Mouse (Mus musculus) hindlimb bud, embryonic 11.5 days (tissue): Measurements from ENCODE around the gene Prdm2.

Source experiments
- DNase-seq: peaks from one replicate; pipeline ENCODE4 v3.0.0-alpha.2; 2012; ENCODE audit warnings: low read depth, low spot score; ENCODE audit errors: extremely low spot score

The Prdm2 gene

DNA sequence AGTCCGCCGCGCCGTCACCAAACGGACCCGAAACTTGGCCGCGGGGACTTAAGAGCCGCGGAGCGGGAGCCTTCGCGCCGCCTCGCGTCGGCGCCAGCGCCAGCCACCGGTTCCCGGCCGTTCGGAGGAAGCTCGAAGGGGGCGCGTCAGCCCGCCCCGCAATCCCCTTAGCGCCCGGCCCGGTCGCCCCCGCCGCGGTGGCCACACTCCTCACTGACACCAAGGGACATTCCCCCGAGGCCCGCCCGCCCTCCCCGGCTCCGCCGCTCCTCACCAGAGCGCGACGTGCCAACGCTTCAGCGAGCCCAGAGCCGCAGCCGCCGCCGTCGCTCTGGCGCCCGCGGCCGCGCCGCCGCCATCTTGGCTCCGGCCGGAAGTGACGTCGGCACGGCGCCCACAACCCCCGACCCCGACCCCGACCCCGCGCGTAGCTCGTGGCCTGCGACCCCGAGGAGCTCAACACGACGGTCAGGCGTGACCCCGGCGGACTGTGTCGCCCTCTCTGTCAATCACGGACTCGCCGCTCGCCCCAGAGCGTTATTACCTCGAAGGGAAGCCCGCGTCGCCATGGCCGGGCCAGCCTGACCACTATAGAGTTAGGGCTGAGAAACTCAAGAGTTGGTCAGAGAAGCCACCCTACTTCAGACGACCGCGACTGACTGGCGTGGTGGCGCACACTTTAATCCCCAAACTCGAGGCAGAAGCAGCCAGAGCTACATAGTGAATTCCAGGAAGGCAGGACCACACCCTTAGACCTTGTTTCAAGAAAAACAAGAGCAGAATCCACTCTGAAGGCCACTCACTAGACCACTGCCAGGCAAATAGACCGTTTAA, at the start of gene Prdm2:
Gene Prdm2, minus strand, starts transcription at position 655 of the 834 bp plus-strand sequence.
- no peak for DNase-seq

DNA sequence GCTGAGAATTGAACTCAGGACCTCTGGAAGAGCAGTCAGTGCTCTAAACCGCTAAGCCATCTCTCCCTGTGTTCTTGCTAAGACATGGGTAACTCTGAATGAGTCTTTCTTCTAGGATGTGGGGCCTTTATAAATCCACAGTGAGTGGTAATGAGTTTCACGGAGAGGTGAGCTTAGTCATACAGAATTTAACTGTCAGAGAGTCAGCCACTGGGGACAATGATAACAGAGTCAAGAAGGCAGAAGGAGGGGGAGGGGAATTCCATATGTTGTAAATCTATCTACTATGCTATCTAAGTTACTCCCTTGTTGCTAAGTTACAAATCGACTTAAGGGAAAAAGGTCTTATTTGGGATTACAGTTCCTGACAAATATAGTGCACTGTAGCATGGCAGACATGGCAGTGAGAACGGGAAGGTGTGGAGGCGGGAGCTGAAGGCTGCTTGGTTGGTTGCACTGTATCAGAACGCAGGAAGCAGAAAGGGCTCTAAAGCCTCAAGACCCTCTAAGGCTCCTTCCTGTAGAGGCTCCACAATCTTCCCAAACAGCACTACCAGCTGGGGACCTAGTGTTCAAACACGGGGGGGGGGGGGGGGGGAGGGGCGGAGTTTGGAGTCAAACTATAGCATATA, 47.0 kb upstream of the Prdm2 start:
- DNase-seq = no peak

DNA sequence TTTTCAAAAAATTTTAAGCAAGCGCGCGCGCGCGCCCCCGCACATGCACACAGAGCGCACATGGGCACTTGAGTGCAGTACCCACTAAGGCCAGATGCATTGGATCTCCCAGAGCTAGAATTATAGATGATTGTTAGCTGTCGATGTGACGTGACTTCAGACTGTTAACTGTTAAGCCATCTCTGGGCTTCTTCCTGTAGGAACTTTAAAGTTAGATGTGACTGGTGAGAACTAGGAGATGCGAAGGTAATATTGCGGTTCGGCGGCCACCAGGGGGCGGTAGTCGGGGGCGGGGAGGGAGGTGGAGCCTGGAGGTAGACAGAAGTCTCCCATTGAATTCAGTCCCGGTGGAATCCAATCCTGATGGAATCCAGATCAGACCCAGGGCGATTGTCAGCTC, 45.7 kb upstream of the Prdm2 start:
- no peak for DNase-seq

DNA sequence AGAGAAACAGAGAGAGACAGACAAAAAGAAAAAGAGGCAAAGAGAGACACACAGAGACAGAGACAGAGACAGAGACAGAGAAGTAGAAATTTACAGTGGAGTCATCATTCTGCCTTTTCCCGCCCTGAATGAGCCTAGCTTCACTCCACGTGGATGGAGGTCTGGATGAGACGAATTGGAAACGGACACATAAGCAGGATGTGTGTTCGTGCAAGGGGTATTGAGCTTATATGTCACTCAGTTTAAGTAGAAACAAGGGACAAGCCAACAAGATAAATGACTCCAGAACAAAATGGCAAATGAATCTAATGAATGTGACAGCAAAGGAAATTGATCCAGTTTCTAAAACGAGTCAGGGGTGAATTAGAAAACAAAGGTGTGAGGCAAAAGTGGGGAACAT, 45.2 kb upstream of the Prdm2 start:
- no peak for DNase-seq

DNA sequence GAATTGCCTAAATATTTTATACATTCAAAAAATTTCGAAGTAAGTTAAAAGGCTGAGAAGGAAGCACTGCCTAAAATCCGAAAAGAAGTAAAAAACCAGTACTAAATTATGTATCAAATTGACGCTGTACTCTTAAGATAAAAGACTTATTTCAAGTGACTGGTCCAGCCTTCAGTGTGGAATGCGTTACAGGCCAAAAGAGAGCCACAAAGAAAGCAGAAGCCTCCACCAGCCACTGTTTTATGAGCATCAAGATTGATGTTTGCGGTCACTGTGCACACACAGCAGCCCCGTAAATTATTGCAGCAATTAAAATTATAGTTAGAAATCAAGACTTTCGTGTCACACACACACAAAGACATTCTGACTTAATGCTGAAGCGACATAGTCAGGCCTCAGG, 42.7 kb upstream of the Prdm2 start:
- DNase-seq = no peak

DNA sequence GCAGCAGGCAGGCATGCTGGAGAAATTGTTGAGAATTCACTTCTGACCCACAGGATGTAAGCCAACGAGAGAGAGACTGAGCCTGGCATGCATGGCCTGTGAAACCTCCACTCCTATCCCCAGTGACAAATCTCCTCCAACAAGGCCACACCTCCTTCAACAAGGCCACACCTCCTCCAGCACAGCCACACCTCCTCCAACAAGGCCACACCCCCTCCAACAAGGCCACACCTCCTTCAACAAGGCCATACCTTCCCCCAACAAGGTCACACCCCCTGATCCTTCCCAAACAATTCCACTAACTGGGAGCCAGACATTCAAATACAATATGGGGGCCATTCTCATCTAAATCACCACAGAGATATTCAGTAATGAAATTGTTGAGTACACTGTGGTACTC, 40.6 kb upstream of the Prdm2 start:
- no peak for DNase-seq

DNA sequence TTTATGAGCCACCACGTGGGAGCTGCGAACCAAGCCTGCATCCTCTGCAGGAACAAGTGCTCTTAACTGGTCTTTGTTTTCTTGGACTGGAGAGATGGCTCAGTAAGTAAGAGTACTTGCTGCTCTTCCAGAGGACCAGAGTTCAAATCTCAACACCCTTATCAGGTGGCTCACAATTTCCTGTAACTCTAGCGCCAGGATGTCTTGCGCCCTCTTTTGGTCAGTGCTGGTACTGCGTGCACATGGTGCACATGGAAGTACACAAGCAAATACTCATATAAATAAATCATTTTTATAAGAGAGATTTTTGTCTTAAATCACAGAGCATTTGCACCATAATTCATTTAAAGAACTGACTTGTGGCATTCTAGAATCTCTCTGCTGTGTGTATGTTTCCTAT, 35.3 kb upstream of the Prdm2 start:
- no peak for DNase-seq

DNA sequence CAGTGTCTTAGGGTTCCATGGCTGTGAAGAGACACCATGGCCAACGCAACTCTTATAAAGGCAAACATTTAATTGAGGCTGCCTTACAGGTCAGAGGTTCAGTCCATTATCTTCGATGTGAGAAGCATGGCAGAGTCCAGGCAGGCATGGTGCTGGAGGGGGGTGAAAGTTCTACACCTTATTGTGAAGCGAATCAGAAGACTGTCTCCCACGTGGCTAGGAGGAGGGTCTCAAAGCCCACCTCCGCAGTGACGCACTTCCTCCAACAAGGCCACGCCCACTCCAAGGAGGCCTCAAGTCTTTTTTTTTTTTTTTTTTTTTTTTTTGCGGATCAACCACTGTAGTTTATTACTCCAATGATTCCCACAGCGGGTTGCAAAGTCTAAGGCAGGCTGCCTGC, 28.5 kb upstream of the Prdm2 start:
- DNase-seq = no peak

DNA sequence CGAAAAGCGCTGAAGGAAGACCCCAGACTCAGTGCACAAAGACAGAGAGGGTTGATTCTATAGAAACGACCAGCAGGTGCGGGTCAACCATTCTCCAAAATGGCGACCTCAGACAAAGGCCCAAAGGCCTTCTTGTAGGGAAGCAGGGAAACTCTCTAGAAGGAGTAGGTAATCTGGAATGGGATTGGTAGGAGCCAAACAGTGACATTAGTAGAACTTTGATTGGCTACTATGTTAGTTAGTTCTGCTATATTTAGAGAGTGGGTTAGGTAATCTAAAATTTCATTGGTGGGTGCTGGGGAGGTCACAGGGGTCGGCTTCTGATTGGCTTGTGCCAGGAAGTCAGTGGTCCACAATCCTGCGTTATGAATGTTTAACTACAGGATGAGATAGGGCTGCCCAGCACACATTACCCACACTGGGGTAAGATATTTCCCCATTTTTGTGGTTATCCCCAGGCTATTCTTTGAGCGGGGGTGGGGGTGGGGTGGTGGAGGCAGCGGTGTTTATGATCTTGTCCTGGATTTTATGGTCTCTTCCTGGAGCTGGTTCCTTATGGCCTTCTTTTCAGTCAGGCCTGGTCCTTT, 26.9 kb upstream of the Prdm2 start:
- DNase-seq = no peak

DNA sequence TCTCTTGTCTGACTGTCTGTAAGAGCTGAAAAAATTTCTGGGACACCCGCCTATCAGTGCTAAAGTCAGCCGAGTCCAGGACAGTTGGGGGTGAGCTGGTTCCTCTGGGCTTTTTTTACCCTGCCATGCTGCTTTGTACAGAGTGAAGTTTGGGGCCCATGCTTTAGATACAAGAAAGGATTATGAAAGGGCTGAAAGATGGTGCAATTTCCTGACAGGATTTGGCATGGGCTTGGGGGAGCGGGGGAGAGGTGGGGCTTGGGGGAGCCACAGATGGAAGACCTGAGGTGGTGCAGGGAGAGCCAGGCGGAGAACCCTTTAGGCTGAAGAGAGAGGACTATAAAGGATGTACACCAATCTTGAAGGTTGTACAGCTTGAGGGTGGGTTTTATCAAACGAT, 26.3 kb upstream of the Prdm2 start:
- DNase-seq = no peak

DNA sequence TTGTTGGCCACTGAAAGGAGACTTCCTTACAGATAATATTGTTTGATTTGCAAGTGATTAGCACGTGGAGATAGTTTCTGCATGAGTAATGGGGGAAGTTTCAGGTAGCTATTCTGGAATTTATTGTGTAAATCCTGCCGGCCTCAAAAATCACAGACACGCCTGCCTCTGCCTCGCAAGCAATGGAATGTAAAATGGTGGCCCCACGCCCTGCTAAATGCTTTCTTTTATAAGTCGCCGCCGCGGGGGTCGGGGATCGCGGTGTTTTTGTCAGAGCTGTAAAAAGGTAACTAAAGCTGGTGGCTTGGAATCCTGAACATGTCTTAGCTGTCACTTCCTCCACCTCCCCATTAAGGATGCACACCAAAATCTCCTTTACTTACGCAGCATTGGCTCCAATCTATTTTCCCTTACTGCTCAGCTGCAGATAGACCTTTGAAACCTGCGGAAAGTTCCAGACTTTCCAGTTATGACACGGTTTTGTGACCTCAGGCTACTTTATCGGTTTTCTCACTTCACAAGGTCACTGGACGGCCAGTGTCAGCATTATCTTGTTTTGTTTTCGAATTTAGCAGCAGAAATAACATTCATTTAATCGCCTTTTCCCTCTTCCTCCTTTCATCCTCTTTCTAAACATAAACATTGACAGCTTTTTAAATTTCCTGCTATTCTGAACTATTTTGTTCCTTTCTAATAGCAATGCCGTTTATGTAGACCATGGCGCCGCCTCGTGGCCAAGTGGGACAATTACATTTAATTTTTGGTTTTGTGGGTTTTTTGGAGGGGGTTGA, 25.6 kb upstream of the Prdm2 start:
- DNase-seq = no peak

DNA sequence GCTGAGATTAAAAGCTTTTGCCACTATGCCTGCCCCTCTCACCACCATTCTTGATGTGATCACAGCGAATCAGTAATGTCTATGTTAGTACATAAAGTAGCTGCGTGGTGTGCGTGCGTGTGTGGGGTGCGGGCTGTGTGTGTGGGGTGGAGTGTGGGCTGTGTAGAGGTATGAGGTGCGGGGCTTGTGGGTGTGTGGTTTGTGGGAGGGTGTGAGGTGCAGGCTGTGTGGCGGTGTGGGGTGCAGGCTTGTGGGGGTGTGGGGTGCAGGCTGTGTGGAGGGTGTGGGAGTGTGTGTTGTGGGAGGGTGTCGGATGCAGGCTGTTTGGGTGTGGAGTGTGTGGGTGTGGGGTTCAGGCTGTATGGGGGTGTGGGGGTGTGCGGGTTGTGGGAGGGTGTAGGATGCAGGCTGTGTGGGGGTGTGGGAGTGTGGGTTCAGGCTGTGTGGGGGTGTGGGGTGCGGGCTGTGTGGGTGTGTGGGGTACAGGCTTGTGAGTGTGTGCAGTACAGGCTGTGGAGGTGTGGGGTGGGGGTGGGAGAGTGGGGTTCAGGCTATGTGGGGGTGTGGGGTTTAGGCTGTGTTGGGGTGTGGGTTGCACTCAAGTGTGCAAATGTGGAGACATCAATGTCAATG, 19.1 kb upstream of the Prdm2 start:
- no peak for DNase-seq

DNA sequence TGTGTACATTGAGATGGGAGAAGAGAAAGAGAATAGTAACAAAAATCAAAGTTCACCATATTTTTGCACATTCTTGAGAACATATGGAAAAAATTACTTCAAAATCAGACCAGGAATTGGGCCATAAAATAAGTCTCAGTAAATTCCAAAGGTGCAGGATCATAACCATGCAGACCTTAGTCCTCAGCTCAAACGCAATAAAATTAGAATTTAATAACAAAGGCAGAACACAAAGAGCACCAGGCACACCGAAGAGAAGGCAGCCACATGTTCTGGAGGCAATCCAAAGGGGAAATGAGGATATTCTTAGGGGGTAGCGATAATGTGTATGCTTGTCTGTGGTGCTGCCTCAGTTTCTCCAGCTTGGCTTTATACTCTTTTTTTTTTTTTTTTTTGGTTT, 18.3 kb upstream of the Prdm2 start:
- no peak for DNase-seq

DNA sequence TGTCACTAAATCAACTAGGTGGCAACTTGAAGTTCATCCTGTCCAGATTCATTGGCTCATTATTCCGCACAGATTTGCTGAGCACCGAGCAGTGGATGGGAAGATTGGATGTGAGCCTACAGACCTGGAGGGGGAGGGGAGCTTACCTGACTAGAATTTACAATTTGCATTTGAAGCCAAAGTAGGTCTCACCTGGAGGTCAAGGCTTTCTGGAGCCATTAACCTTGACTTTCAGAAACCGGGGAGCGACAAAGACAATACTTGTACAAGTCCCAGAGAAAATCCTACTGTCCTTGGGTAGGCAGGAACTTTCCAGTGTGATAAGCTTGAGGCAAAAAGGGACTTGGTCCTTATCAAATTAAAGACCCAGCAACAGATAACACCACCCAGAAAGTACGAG, 15.2 kb upstream of the Prdm2 start:
- DNase-seq = no peak

DNA sequence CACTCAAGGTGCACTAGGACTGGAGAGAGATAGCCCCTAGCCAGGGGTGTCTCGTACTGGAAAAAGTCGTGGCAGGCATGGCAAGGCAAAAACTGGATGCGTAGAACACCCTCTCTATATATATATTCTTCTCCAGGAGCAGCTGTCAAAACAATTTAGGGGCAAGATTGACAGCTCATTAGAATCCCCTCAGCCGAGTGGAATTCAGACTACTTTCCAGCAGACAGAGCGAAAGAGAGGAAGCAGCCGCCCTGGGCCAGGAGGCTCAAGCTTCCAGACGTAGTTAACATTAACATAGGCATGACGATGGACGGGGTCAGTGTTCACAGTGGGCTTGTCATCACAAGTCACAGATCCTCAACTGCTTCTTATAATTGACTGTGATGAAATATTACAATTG, 13.1 kb upstream of the Prdm2 start:
- no peak for DNase-seq

DNA sequence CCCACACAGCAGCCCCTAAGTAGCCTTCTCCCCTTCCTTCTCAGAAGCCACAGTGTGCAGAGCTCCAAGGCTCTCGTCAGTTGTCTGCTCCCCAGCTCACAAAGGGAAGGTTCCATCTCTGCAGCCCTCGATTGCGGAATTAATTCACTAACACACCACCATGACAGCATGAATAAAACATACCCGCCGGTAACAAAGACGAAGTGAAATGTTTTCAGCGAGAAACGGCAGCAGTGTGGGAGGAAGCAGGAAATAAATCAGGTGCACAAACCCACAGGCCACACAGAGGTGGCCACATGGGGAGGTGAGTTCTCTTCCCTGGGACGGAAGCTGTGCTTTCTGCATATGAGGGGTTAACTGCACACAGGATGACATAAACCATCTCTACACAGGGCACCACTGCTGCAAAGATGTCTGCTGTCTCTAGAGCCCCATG, 6.5 kb upstream of the Prdm2 start:
- DNase-seq = no peak

DNA sequence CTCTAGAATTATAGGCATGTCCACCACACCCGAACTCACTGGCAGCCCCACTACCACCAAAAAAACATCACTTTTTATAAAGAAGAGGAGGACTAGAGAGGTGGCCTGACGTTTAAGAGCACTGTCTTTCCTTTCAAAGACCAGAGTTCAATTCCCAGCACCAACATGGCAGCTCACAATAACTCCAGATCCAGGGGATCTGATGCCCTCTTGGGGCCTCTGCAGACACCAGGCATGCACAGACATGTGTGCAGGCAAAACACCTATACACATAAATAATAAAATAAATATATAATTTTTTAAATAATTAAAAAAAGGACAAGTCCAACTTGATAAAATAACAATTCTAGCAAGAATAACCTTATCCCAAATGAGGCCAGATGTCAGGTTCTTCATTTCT, 6.1 kb upstream of the Prdm2 start:
- no peak for DNase-seq

DNA sequence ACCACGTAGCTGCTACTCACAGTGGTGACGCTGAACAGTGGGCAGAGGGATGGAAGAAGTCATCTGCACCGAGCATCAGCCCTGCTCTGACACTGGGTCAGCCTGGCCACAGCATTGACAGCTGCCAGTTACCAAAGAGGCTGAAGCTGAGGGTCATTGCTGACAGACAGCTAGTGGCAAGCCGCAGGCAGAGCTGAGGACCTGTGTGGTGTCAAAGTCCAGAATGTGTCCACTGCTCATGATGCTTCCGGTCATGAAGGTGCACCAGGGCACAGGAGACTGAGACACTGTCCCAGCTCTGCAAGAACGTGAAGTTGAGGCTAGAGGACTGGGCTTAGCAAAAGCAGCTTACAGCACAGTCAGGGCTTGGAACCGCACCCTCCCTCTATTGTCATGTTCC, 4.4 kb upstream of the Prdm2 start:
- DNase-seq = no peak

DNA sequence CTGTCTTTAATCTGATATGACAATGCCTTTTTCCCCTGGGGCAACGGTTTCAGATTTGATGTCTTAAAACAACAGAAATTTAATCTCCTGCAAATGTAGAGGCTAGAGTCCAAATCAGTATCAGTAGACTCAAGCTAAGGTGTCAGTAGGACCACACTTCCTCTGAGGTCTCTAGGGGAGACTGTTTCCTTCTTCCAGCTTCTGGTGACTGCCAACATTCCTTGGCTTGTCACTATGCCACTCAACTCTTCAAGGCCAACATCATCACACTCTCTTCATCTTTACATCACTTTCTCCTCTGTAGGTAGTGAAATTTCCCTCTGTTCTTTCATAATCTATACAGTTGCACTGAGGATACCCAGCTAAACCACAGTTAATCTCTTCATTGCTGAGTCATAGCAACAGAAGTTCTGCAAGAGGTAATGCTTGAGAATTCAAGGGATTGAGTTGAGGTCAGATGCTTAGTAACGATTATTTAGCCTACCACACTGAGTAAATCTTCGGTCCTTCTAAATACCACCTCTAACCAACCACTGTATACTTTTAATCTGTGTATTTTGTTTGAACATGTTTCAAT, 1.5 kb upstream of the Prdm2 start:
- DNase-seq = no peak

DNA sequence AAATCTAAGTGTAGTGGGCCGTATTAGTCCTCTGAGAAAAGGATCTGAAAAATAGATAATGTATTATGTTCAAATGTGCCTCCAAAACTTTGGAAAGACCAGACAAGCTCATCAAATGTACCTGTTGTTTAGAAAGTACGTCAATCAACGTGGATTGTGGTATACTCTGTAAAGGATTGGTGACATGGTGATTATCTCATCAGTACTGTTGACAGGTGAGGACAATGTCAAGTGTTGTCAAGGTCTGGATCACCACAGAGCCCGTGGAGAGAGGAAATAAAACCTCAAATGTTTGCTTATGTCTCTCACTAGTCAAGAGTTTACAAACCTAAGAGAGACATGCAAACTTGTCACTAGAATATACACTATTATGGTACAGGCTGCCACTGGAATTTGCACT, 776 bp upstream of the Prdm2 start:
- DNase-seq = no peak

DNA sequence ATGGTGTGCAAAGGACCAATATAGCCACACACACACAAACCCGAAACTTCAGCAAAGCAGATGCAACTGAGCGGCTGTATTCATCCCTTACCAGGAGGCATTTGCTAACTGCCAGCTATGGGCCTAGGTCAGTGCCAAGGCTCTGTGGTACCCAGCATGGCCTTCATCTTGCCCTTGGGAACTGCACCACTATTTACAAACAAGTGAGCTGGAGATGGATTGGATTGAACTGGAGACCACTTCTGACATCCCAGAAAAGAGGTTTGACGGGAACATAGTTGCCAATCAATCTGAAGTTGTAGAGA, 332 bp upstream of the Prdm2 start:
- no peak for DNase-seq
